Mouse (Mus musculus) heart, embryonic 11.5 days (tissue): ENCODE results near the gene Nxph3. TPM values are rescaled to one million over a fixed set of nuclear protein-coding genes. Genes with fewer than 3 reads are reported as not detected.

Source experiments
- ATAC-seq: fragments of 200-750 bp; cut with Nextera tagmentation; replicated peaks from 2 replicates; pipeline ENCODE4 v1.8.0; 2017; ENCODE audit warnings: moderate library complexity; ENCODE audit not compliant: insufficient number of reproducible peaks, low FRiP score, low TSS enrichment
- H3K27ac ChIP-seq: fragments of 300-500 bp; sonication (generic); 2 replicates; pipeline ENCODE4 v1.5.1; 2014; ENCODE audit warnings: mild to moderate bottlenecking, low read depth, low read length
- H3K27me3 ChIP-seq: fragments of 300-500 bp; sonication (generic); 2 replicates; pipeline ENCODE4 v1.6.1; 2014; ENCODE audit warnings: mild to moderate bottlenecking, low read length, mixed read lengths; ENCODE audit not compliant: control insufficient read depth, insufficient read depth
- H3K36me3 ChIP-seq: fragments of 300-500 bp; sonication (generic); 2 replicates; pipeline ENCODE4 v1.6.1; 2014; ENCODE audit warnings: mild to moderate bottlenecking, low read length, moderate library complexity, mixed read lengths; ENCODE audit not compliant: control insufficient read depth, insufficient read depth
- H3K4me1 ChIP-seq: fragments of 300-500 bp; sonication (generic); 2 replicates; pipeline ENCODE4 v1.6.1; 2014; ENCODE audit warnings: low read length; ENCODE audit not compliant: control insufficient read depth, insufficient read depth
- H3K4me2 ChIP-seq: fragments of 300-500 bp; sonication (generic); 2 replicates; pipeline ENCODE4 v1.6.1; 2014; ENCODE audit warnings: mild to moderate bottlenecking, moderate library complexity
- H3K4me3 ChIP-seq: fragments of 300-500 bp; sonication (generic); 2 replicates; pipeline ENCODE4 v1.5.1; 2014; ENCODE audit warnings: low read depth, low read length
- H3K9ac ChIP-seq: fragments of 300-500 bp; sonication (generic); 2 replicates; pipeline ENCODE4 v1.6.1; 2014; ENCODE audit warnings: mild to moderate bottlenecking, low read depth, low read length, moderate library complexity
- H3K9me3 ChIP-seq: fragments of 300-500 bp; sonication (generic); replicated peaks from 2 replicates; pipeline ENCODE4 v1.6.1; 2016; ENCODE audit warnings: low read length; ENCODE audit not compliant: control insufficient read depth
- WGBS: fragments of 180-500 bp; shearing (Covaris S2); extraction: QIAGEN DNeasy Blood & Tissue Kit; methylation state at CpG from one replicate; pipeline ENCODE4 v1.1.7; 2014; ENCODE audit not compliant: insufficient replicate concordance; 5-methylcytosine and 5-hydroxymethylcytosine counted together
- polyA plus RNA-seq: library from polyadenylated mRNA; unstranded; fragments of >200 nt; fragmentation: Nextera tagmentation; extraction: Ambion mirVana; gene quantifications from 2 replicates; pipeline ENCODE4 v1.2.1, GENCODE M21; 2014

Gene Nxph3
- polyA plus RNA-seq, 1 experiment from 2014 or later, result 0.39 TPM

- ATAC-seq, result no peak
- 82% methylated on average over 8 of the region's 8 CpGs for WGBS
Measured at GRCm38 (mm10) chr11:95527307-95527706, 12.9 kb upstream of the Nxph3 start.

GRCm38 (mm10) chr11:95521563-95521962 lies 7.2 kb upstream of the Nxph3 start:
- 2% methylated on average over 13 of the region's 13 CpGs for WGBS
- 0 out of 2 replicates have a peak, but pooled peaks have one; percentile 16 for ATAC-seq
- 0 out of 2 replicates have a peak overlapping the region, but pooled peaks have one; percentile 12 for H3K4me3 ChIP-seq

More at GRCm38 (mm10) chr11:95527307-95527706, 12.9 kb upstream of the Nxph3 start:
- no peak overlapping the region for H3K4me3 ChIP-seq
- H3K9ac ChIP-seq, result no peak overlapping the region
- no peaks in the 10 kb centered on the region for H3K9me3 ChIP-seq
- H3K27me3 ChIP-seq, result peaks cover 9% of the 10 kb centered on the region; the same call in 1 of the 2 replicates
- no peak overlapping the region for H3K4me2 ChIP-seq
- no peaks in the 10 kb centered on the region for H3K4me1 ChIP-seq
- no peaks in the 10 kb centered on the region for H3K36me3 ChIP-seq
- no peak overlapping the region for H3K27ac ChIP-seq

GRCm38 (mm10) chr11:95520456-95521072 lies 6.2 kb upstream of the Nxph3 start:
- ATAC-seq, result peak; percentile 44; the same call in 1 of the 2 replicates
- H3K4me1 ChIP-seq, result 0 out of 2 replicates have a peak, but pooled peaks cover 6% of the 10 kb centered on the region
- no peak overlapping the region for H3K9ac ChIP-seq
- no peaks in the 10 kb centered on the region for H3K9me3 ChIP-seq
- H3K27me3 ChIP-seq, result peaks cover 23% of the 10 kb centered on the region
- peak overlapping the region; percentile 11; the same call in 1 of the 2 replicates for H3K4me3 ChIP-seq
- no peak overlapping the region for H3K27ac ChIP-seq
- no peaks in the 10 kb centered on the region for H3K36me3 ChIP-seq
- 8% methylated on average over 27 of the region's 27 CpGs for WGBS
- peak overlapping the region; percentile 45 for H3K4me2 ChIP-seq

More at GRCm38 (mm10) chr11:95521563-95521962, 7.2 kb upstream of the Nxph3 start:
- 0 out of 2 replicates have a peak overlapping the region, but pooled peaks have one; percentile 28 for H3K9ac ChIP-seq
- H3K4me1 ChIP-seq, result 0 out of 2 replicates have a peak, but pooled peaks cover 6% of the 10 kb centered on the region
- no peaks in the 10 kb centered on the region for H3K9me3 ChIP-seq
- peaks cover 15% of the 10 kb centered on the region for H3K27me3 ChIP-seq
- peak overlapping the region; percentile 45 for H3K4me2 ChIP-seq
- H3K27ac ChIP-seq, result no peak overlapping the region
- no peaks in the 10 kb centered on the region for H3K36me3 ChIP-seq

- no peak overlapping the region for H3K9ac ChIP-seq
- no peak overlapping the region for H3K4me2 ChIP-seq
- 0 out of 2 replicates have a peak, but pooled peaks cover 6% of the 10 kb centered on the region for H3K4me1 ChIP-seq
- WGBS, result 45% methylated on average over 3 of the region's 3 CpGs
- no peak for ATAC-seq
- no peak overlapping the region for H3K27ac ChIP-seq
- H3K27me3 ChIP-seq, result peaks cover 25% of the 10 kb centered on the region
- no peak overlapping the region for H3K4me3 ChIP-seq
- no peaks in the 10 kb centered on the region for H3K36me3 ChIP-seq
- no peaks in the 10 kb centered on the region for H3K9me3 ChIP-seq
Measured at GRCm38 (mm10) chr11:95519996-95520395, 5.6 kb upstream of the Nxph3 start.

- Histone ChIP-seq H3K9ac (no peak overlapping the region), H3K9me3 (no peaks in the 10 kb centered on the region), H3K27me3 (peaks cover 27% of the 10 kb centered on the region), H3K36me3 (no peaks in the 10 kb centered on the region), H3K4me2 (no peak overlapping the region), H3K27ac (no peak overlapping the region), H3K4me3 (no peak overlapping the region), H3K4me1 (0 out of 2 replicates have a peak, but pooled peaks cover 6% of the 10 kb centered on the region)
- 51% methylated on average over 10 of the region's 10 CpGs for WGBS
- ATAC-seq, result no peak
Measured at GRCm38 (mm10) chr11:95519299-95519698, 4.9 kb upstream of the Nxph3 start.

- no peak overlapping the region for H3K27ac ChIP-seq
- no peak overlapping the region for H3K4me3 ChIP-seq
- ATAC-seq, result no peak
- H3K9me3 ChIP-seq, result no peaks in the 10 kb centered on the region
- 58% methylated on average over 6 of the region's 6 CpGs for WGBS
- no peak overlapping the region for H3K4me2 ChIP-seq
- 0 out of 2 replicates have a peak, but pooled peaks cover 9% of the 10 kb centered on the region for H3K4me1 ChIP-seq
- peaks cover 48% of the 10 kb centered on the region for H3K27me3 ChIP-seq
- H3K9ac ChIP-seq, result no peak overlapping the region
- H3K36me3 ChIP-seq, result no peaks in the 10 kb centered on the region
Measured at GRCm38 (mm10) chr11:95517162-95517561, 2.8 kb upstream of the Nxph3 start.

- H3K4me3 ChIP-seq, result no peak overlapping the region
- H3K36me3 ChIP-seq, result no peaks in the 10 kb centered on the region
- H3K27ac ChIP-seq, result no peak overlapping the region
- peaks cover 54% of the 10 kb centered on the region for H3K27me3 ChIP-seq
- ATAC-seq, result no peak
- 6% methylated on average over 5 of the region's 5 CpGs for WGBS
- H3K9me3 ChIP-seq, result no peaks in the 10 kb centered on the region
- 0 out of 2 replicates have a peak, but pooled peaks cover 9% of the 10 kb centered on the region for H3K4me1 ChIP-seq
- no peak overlapping the region for H3K9ac ChIP-seq
- H3K4me2 ChIP-seq, result no peak overlapping the region
Measured at GRCm38 (mm10) chr11:95516491-95516911, 2.1 kb upstream of the Nxph3 start.

GRCm38 (mm10) chr11:95515376-95516323 lies 1.3 kb upstream of the Nxph3 start:
- no peaks in the 10 kb centered on the region for H3K36me3 ChIP-seq
- ATAC-seq, result no peak
- H3K9me3 ChIP-seq, result no peaks in the 10 kb centered on the region
- H3K4me1 ChIP-seq, result 0 out of 2 replicates have a peak, but pooled peaks cover 7% of the 10 kb centered on the region
- WGBS, result 46% methylated on average over 17 of the region's 17 CpGs
- H3K27me3 ChIP-seq, result peaks cover 62% of the 10 kb centered on the region
- H3K27ac ChIP-seq, result no peak overlapping the region
- no peak overlapping the region for H3K9ac ChIP-seq
- H3K4me2 ChIP-seq, result 0 out of 2 replicates have a peak overlapping the region, but pooled peaks have one; percentile 94
- no peak overlapping the region for H3K4me3 ChIP-seq
